8 mouse cellular contexts compared by ENCODE assay signal in the genomic region with DNA sequence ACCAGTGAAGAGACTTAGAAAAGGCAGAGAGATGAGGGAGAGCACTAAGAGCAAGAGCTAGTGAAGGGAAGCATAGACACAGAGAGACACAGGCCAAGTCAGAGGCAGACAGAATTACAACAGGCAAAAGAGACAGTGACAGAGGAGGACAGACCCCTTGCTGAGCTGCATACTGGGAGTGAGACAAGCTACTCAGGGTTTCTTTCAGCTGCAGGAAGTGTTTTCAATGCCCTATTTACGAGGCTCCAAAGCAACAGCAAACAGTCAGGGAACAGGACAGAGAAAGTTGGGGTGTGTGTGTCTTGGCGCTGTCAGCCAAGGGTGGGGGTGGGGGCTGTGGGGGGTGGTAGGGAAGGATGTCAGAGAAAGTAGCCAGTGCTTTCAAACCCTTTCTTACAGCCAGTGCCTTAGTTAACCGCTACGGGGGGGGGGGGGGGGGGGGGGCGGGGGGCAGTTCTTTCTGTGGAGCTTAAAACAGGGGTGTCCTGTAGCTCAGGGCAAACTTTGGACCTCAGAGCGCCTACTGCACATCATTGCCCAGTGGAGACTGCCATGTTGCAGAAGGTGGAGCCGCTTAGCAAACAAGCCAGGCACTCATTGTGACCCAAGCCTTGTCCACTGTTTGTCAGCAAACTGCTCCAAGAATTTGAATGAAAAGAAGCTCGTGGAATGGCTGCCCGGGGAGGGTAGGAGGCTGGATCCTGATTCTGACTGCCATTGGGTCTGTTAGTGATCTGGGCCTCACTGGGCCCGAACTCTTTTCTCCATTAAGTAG. TPM values are rescaled to one million over a fixed set of nuclear protein-coding genes. Genes with fewer than 3 reads are reported as not detected.
DNase-seq lines count a peak whose midpoint lies in the region; ATAC-seq and TF ChIP-seq lines count a peak whose summit lies in the region.

Gene Timp4, minus strand, starts transcription at position 107 of the 775 bp plus-strand sequence.

- H3K9me3 ChIP-seq in kidney, postnatal 0 days (replicated peaks; ENCODE audit: low read length), result no peaks in the 10 kb centered on the region
- no peaks in the 10 kb centered on the region for H3K9me3 ChIP-seq in heart, embryonic 12.5 days (replicated peaks)
- no peaks in the 10 kb centered on the region for H3K9me3 ChIP-seq in stomach, embryonic 16.5 days (replicated peaks; ENCODE audit: control insufficient read depth, low read length)

- DNase-seq in kidney, postnatal 0 days (ENCODE audit: low spot score), result peak; percentile 32
- DNase-seq in kidney, adult 8-10 months, result no peak
- DNase-seq in left cerebral cortex, postnatal 36 days (ENCODE audit: low spot score in 2 of 2), result no peak
- no peak for DNase-seq in adrenal gland, postnatal 4 days (ENCODE audit: low spot score in 2 of 2)
- DNase-seq in adrenal gland, postnatal 36 days, result no peak

- H3K4me3 ChIP-seq in kidney, postnatal 0 days (replicated peaks; ENCODE audit: low read depth, low read length), result no peak within 1 kb of the TSS; the same call in 1 of the 2 replicates
- peak within 1 kb of the TSS; percentile 34; the same call in 1 of the 2 replicates for H3K4me3 ChIP-seq in cortical plate, adult 2 months (ENCODE audit: insufficient read depth, low read length)
- peak within 1 kb of the TSS; percentile 21; the same call in 1 of the 2 replicates for H3K4me3 ChIP-seq in heart, embryonic 12.5 days
- peak within 1 kb of the TSS; percentile 34 for H3K4me3 ChIP-seq in stomach, embryonic 16.5 days (replicated peaks; ENCODE audit: low read length)

- no peak for TF ChIP-seq POLR2A in cortical plate, adult 2 months (IDR thresholded peaks at IDR 0.05; ENCODE audit: extremely low read depth, insufficient read depth, low read length)

- ATAC-seq in kidney, postnatal 0 days (replicated peaks; ENCODE audit: low FRiP score, low read depth), result no peak
- ATAC-seq in heart, embryonic 12.5 days (ENCODE audit: insufficient number of reproducible peaks, low FRiP score), result no peak
- no peak for ATAC-seq in stomach, embryonic 16.5 days (ENCODE audit: insufficient read depth, low FRiP score)

- TF ChIP-seq CTCF in kidney, postnatal 0 days (IDR thresholded peaks at IDR 0.05; ENCODE audit: low read depth), result no peak
- TF ChIP-seq CTCF in cortical plate, adult 2 months (IDR thresholded peaks at IDR 0.05; ENCODE audit: extremely low read depth, insufficient read depth, low read length), result no peak

- no peak within 1 kb of the TSS for H3K9ac ChIP-seq in kidney, postnatal 0 days (ENCODE audit: low read depth, low read length)
- no peak within 1 kb of the TSS for H3K9ac ChIP-seq in heart, embryonic 12.5 days
- H3K9ac ChIP-seq in stomach, embryonic 16.5 days (ENCODE audit: low read length), result peak within 1 kb of the TSS; percentile 47

- intact Hi-C loops in left cerebral cortex, postnatal 36 days (cut with DNase I), result no loop called here

- no peaks in the 10 kb centered on the region for H3K27me3 ChIP-seq in kidney, postnatal 0 days (ENCODE audit: insufficient read depth, low read length)
- H3K27me3 ChIP-seq in heart, embryonic 12.5 days (replicated peaks), result peaks cover 90% of the 10 kb centered on the region
- H3K27me3 ChIP-seq in stomach, embryonic 16.5 days (ENCODE audit: control insufficient read depth, insufficient read depth, low read length), result no peaks in the 10 kb centered on the region

- no peaks in the 10 kb centered on the region for H3K36me3 ChIP-seq in kidney, postnatal 0 days (ENCODE audit: insufficient read depth, low read length)
- H3K36me3 ChIP-seq in heart, embryonic 12.5 days, result no peaks in the 10 kb centered on the region
- H3K36me3 ChIP-seq in stomach, embryonic 16.5 days (ENCODE audit: control insufficient read depth, insufficient read depth, low read length), result no peaks in the 10 kb centered on the region

- H3K4me1 ChIP-seq in kidney, postnatal 0 days (replicated peaks; ENCODE audit: insufficient read depth, low read length), result peaks cover 5% of the 10 kb centered on the region; the same call in 1 of the 2 replicates
- H3K4me1 ChIP-seq in cortical plate, adult 2 months (ENCODE audit: control insufficient read depth, insufficient read depth, low read length), result peaks cover 3% of the 10 kb centered on the region
- peaks cover 5% of the 10 kb centered on the region for H3K4me1 ChIP-seq in heart, embryonic 12.5 days (replicated peaks)
- H3K4me1 ChIP-seq in stomach, embryonic 16.5 days (ENCODE audit: control insufficient read depth, insufficient read depth, low read length), result peaks cover 12% of the 10 kb centered on the region

- H3K4me2 ChIP-seq in kidney, postnatal 0 days (ENCODE audit: low read length), result peak within 1 kb of the TSS; percentile 44
- H3K4me2 ChIP-seq in heart, embryonic 12.5 days, result peak within 1 kb of the TSS; percentile 56
- peak within 1 kb of the TSS; percentile 56 for H3K4me2 ChIP-seq in stomach, embryonic 16.5 days (ENCODE audit: low read depth, low read length)

- H3K27ac ChIP-seq in kidney, postnatal 0 days, result no peak within 1 kb of the TSS
- peak within 1 kb of the TSS; percentile 66 for H3K27ac ChIP-seq in cortical plate, adult 2 months (ENCODE audit: insufficient read depth, low read length)
- H3K27ac ChIP-seq in heart, embryonic 12.5 days (ENCODE audit: poor library complexity, severe bottlenecking), result no peak within 1 kb of the TSS
- H3K27ac ChIP-seq in stomach, embryonic 16.5 days (ENCODE audit: low read length), result no peak within 1 kb of the TSS

- WGBS in kidney, postnatal 0 days, result 39% methylated on average over 9 of the region's 10 CpGs
- WGBS in heart, embryonic 12.5 days, result 27% methylated on average over 8 of the region's 10 CpGs
- 41% methylated on average over 7 of the region's 10 CpGs for WGBS in stomach, embryonic 16.5 days

RNA-seq across cellular contexts. Expression of gene Timp4, which starts in this region (rescaled TPM):
- 0.15 and 0.36 TPM in 2 replicates for polyA plus RNA-seq in kidney, postnatal 0 days (2015; fragmentation: Nextera tagmentation; extraction: Ambion mirVana)
- polyA plus RNA-seq in cortical plate, adult 2 months (2012; rRNA removed), result 30.4 and 31.4 TPM in 2 replicates
- 0.18 TPM in 1 of 2 replicates, not detected in the other for polyA plus RNA-seq in heart, embryonic 12.5 days (2016; fragmentation: Nextera tagmentation; extraction: Ambion mirVana)
- 10 to 100 TPM; 17.2 to 18.5 TPM for total RNA-seq in left cerebral cortex, postnatal 36 days (2021)
- 1.1 and 1.4 TPM in 2 replicates for polyA plus RNA-seq in stomach, embryonic 16.5 days (2015; fragmentation: Nextera tagmentation; extraction: Ambion mirVana)
- 1 to 10 TPM; 1.1 to 1.9 TPM for total RNA-seq in adrenal gland, postnatal 4 days (2021)
- total RNA-seq in adrenal gland, postnatal 36 days (2021), result 1 to 10 TPM; 3.9 to 7.5 TPM

Comparison
In these comparisons a context has a peak if more than half of its experiments do, and no peak if none do; other contexts are left out.
1. RNA of gene Timp4 (polyA plus RNA-seq): 30.4 to 31.4 TPM in cortical plate, adult 2 months; 1.1 to 1.4 TPM in stomach, embryonic 16.5 days, 0.15 to 0.36 TPM in kidney, postnatal 0 days and 0.18 TPM in heart, embryonic 12.5 days; every median in the first group is over 10 times any median in the second.
2. Peak in DNase-seq and H3K4me2 ChIP-seq in kidney, postnatal 0 days; RNA of the gene not detected or under 1 TPM.
3. Peak in every context shown above with its lines, with median percentiles within 50 percentile points of each other: H3K4me2 ChIP-seq.